Mouse (Mus musculus): ENCODE data around the gene Msi1.
A peak's percentile ranks its signal among the peaks of the same experiment; 100 is the strongest.

Gene Msi1

DNA sequence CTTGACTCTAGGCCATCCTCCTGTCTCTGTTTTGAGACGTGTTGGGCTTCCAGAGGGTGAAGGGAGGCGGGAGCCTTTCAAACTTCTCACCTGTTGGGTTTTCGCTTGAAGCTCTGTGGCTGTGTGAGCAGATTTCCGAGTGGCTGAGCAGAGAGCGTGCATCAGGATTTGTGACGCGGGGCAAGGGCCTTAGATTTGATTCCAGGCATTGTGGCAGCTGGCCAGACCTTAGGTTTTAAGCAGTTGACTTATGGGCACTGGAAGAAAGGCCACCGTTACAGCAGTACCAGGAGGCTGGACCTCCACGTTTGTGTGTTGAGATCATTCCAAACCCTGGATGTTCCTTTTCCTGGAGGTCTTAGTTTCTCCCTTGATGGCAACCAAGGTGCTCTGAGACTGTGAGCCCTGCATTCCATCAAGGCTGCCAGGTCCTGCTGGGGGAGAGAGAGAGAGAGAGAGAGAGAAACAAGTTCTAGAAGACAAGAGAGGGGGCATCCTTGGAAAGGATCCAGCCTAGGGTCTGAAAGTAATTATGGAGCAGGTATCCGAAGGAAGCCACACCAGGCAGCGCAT lies 5.0 kb downstream of the Msi1 start:
- DNase-seq, result no peak

DNA sequence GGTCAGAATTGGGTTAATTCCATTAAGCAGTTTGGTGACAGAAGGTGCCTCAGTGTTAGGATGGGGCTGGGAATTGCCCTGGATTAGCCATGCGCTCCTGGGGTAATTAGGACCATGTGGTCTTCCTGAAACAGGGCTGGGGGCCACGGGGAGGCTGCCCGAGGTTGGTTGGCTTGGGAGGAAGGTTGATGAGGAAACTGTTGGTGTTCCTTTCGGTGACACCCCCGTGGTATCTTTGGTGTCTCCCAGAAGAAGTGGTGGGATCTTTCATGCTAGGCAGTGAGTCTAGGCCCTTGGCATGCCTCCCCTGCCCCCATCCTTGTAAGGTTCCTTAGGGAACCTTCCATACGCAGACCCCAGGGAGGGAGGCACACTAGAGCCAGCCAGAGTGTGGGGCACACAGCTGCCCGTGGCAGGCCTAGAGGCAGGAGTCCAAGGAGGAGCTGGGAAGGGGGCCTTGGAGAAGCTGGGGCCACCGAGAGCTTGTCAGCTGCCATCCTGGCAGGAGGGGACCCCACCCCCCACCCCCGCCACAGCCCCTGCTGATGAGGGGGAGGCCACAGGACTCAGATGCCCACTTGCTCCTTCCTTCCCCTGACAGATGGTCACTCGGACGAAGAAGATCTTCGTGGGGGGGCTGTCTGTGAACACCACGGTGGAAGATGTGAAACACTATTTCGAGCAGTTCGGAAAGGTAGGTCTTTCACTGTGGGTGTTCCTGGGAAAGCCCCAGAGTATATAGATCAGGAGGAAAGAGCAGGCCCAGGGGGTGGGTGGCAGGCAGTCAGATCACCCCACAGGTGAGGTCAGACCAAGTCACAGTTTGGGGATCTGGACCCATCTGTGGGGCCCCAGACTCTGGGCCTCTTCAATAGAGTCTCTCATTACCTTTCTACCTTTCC lies 5.7 kb downstream of the Msi1 start:
- no peak for DNase-seq

DNA sequence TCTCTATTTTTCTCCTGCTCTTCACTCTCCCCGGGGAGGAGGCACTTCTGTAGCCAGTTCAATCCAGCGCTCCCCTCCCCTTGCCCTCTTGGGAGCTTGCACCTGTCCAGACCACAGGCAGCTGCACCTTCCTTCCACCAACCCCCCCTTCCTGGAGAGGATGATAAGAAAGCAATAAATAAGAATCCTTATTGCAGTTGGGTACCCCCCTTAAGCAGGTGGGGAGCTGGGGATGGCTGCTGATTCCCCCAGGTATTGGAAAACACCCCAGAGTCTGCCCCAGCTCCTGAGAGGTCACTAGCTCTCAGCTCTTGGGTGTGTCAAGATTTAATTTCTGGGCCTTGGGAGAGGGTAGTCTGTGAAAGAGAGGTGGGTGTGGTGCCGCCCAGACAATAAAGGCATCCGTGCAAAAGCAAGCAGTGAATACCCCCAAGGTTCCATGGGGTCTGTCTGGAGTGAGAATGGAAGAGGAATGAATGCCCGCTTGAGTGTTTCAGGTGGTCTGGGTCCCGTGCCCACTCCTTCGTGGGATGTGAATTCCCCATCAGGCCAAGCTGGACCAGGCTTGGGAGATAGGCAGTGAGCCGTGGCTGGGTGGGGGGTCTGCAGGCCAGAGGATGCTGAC lies 6.5 kb downstream of the Msi1 start:
- DNase-seq, result no peak

DNA sequence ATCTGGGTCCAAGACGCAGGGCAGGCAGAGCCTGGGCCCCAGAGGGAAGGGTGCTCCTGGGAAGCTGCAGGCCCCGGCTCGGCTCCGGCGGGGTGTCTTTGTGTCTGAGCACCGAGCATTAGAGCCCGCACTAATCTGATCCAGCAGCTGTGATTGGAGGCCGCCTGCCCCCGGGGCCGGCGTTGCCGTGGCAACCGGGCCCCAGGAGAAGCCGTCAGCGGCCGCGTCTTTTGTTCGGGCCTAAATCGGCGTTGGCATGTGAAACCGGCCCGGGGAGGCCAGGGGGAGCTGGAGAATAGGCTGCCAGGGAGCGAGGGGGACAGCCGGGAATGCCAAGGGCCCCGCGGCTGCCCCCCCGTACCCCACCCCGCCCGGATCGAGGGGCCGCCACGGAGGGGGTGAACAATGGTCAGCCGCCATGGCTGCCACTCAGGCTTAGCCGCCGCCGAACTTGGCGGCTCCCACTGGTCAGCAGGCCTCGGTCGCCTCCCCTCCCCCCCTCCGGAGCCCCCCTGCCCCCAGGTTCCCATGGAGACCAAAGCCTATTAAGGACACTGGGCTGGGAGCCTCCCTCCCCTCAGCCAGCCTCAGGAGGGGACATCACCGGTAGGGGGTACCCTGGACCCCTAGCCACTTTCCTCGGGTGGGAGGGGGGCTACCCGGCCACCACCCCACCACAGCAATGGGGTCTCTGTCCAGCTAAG lies 7.2 kb downstream of the Msi1 start:
- no peak for DNase-seq

DNA sequence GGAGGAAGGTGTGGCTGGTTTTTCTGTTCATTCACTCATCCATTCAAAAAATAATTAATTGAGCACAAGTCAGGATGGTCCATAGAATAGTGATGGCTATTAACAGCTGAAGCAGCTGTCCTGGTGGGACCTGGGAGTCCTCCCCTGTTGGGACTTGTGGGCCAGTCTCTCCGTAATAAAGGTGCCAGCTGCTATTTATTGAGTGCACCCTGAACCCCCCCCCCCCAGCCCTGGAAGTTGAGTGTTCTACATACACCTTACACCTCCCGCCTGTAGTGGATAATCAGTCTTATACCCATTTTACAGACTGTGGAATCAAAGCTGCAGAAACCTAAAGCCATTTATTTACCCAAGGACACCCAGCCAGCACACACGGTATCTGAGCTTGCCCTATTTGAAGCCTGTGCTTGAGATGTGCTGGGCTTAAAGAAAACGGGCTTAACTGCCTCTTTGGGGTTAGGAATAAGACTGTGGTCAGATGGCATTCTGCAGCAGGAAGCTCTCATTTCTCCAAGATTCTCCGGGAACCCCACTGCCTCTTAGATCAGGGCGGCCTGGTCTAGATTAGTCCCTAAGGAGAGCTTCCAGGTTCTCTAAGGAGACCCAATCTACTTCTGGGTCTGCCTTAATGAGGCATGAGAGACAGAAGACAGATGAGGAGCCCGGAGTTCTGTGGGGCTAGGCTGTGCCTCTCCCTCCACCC lies 8.0 kb downstream of the Msi1 start:
- no peak for DNase-seq

DNA sequence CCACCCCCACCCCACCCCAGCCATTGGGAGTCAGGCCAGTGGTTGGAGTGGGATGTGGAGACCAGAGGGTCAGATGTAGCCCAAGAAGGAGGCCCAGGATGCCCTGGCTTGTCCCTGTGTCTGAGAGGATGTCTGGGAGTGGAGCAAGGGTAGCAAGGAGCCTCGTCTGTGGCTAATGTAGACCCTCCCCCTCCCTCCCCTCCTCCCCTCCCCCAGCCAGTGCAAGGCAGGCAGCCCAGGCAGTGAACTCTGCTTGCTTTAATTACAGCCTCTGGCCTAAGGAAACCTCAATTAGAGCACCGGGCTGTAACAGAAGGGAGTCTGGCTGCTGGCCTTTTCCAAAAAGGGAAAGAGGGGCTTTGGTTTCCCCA lies 8.5 kb downstream of the Msi1 start:
- no peak for DNase-seq

DNA sequence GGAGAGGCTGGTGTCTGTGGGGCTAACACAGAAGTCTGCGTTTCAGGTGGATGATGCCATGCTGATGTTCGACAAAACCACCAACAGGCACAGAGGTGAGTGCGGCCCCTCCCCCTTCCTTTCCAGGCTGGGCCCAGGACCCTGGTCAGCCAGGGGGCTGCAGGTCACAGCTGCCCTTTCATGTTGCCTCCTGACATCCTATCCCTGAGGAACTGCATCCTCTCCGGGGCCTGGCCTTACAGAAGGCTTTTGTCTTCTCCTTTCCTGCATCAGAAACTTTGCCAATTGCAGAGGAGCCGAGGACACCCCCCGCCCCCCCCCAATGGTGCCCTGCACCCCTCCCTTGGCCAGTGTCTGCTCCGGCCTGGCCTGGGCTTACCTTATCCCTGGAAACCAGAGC lies 9.3 kb downstream of the Msi1 start:
- no peak for DNase-seq

DNA sequence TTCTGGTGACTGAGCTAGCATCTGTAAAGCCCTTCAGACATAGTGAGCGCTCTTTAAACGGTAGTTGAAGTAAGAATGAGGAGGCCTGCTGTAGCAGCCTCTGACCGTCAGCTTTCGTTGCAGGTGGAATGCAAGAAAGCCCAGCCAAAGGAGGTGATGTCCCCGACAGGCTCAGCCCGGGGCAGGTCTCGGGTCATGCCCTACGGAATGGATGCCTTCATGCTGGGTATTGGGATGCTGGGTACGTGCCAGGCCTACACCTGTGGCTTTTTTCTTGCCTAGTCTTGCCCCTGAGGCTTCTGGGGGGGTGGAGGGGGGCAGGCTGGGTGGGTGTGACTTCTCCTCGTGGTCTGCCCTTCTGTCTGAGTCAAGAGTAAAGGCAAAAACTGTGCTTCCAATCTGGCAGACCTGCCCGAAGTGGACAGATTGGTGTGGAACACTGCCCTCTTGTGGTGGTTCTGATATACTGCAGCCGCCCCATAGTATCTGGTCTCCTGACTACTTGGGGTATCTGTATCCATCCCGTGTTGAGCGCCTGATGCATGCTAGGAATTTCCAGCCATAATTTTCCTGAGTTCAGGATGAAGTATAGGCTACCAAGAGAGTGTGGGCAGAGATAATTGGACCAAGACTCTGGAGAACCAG lies 11.9 kb downstream of the Msi1 start:
- peak; percentile 66 for DNase-seq

DNA sequence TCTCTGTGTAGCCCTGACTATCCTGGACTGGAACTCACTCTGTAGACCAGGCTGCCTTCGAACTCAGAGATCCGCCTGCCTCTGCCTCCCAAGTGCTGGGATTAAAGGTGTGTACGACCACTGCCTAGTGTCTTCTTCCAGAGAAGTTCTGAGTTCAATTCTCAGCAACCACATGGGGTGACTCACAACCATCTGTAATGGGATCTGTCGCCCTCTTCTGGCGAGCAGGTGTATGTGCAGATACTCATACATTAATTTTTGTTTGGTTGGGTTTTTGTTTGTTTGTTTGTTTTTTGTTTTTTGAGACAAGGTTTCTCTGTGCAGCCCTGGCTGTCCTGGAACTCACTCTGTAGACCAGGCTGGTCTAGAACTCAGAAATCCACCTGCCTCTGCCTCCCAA lies 13.3 kb downstream of the Msi1 start:
- DNase-seq, result peak; percentile 30

DNA sequence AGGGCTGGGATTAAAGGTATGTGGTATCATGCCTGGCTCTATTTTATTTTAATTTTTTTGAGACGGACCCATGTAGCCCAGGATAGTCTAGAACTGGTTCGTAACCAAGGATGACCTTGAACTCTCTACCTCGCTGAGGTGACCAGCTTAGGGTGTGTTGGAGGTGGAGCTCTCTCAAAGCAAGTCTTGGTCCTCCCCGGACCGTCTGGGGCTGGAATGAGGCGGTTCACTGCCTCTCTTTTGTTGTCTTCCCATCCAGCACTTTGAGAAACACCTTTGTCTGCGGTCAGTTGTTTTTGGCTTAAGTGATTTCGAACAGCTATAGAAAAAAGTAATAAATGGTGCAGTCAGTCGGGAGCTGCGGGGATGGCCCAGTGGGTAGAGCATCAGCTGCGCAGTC lies 14.7 kb downstream of the Msi1 start:
- DNase-seq, result no peak

DNA sequence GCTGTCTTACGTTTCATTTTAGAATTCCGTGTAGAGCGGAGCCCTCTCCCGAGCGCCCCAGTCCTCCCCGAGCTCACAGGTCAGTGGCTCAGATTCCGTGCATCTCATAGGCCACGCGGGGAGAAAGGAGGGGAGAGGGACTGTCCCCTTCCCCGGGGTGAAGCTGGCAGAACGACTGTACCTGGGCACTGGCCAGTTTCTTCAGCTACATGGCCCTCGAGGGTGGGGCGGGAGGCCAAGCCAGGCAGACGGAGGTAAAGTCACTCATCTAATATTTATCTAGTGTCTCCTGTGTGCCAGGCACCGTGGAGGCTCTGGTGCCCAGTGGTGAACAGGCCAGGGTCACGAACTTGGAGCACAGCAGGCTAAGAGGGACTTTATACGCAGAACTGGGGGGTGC lies 17.7 kb downstream of the Msi1 start:
- no peak for DNase-seq

DNA sequence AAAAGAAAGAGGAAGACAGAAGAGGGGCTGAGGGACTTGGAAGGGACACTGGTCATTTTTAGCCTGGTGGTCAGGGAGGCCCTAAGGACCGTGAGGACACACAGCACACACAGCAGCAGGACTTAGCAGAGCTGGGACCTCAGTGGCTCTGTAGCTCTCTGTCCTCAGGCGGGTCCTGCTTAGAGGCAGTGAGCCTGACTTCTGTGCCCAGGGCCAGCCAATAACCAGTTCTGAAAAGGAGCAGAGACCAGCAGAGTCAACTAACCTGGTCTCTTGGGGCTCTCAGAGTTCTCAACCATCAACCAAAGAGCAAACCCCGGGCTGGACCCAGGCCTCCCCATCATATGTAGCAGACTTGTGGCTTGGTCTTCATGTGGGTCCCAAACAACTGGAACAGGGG lies 19.8 kb downstream of the Msi1 start:
- DNase-seq, result no peak

DNA sequence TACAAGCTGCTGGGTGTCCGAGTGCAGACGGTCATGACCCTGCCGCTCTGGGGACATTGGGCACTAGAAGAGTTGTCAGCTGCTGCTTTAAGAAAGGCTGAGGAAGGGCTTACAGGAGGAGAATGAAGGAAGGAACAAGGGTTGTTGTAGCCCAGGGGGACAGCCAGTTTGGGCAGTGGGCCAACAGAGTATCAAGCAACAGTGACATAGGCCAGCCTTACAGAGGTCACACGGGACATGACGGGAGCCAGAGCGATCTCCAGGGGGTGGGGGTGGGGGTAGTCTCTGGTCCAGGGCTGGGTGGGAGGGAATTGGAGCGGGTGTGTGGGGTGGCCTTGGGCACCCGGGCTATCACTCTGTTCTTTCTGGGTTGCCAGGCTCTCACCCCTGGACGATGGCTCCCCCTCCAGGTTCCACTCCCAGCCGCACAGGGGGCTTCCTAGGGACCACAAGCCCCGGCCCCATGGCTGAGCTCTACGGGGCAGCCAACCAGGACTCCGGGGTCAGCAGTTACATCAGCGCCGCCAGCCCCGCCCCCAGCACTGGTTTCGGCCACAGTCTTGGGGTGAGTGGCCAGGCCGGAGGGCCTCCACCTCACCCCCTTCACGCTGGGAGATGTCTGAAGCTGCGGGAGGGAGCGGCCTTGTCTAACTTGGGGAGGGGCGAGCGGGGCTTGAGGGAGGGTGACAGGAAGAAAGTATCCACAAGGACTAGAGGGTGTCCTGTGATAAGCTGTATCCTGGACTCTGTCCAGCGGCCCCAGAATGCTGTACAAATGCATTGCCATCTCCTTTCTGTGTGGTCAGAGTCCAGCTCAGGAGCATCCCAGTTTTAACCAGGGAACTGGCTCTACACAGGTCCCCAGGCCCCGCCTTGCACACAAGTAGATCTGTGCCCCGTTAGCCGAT lies 21.3 kb downstream of the Msi1 start:
- no peak for DNase-seq

DNA sequence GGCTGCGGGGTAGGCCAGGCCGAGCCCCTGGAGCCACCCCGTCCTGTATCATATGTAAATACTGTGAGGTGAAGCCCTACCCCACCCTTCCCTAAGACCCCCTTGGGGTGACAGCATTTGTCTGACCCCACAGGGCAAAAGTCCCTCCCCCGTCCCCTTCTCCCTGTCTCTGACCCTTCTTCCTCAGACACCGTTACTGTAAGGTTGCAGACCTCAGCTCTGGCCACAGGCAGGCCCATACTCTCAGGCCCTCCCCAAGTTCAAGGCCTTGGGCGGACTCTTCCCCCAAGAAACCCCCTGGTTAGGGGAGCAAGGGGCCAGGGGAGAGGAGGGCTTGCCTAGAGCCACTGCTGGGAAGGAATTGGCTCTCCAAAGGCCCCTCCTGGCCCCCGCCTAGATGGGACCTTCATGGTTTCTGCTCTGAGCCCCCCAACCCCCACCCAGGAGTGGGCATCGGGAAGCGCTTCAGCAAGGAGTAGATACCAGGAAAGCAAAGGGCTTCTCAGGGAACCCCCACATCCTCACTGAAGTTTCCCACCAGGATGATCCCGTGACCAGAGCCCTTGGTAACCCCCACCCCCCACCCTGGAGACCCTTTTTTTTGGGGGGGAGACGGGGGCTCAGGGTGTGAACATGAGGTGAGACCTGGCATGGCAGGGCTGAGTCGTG lies 25.2 kb downstream of the Msi1 start:
- DNase-seq, result no peak

DNA sequence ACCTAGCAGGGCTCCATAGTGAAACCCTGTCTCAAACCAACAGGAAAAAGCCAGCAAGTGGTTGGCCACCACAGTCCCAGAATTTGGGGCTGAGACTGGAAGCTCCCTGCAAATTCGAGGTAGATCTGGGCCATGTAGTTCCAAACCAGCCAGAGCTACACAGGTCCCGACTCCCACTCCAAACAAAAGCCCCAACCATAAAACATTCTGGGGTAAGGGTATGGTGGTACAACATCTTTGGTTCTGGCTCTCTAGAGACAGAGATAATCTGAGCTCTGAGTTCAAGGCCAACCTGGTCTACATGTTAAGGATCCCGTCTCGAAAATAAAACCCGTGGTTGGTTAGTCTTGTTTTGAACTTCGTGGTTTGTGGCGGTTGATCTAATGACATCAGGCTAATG lies 26.4 kb downstream of the Msi1 start:
- no peak for DNase-seq

DNA sequence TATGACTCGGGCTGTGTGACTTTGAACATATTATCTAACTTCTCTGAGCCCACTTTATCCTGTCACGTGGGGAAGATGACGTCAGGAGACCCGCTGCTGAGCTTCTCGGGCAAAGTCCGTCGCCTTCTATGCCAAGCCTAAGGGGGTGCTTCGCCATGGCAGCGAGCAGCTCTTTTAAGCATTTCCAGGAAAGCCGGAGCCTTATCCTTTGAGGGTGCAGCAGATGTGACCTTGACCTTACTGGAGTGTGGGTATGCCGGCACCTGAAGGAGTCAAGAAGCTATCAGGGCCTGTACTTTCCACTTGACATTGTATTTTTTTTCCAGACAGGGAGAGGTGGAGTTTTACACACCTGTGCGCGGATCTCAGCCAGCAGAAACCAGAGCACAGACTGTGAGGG lies 29.5 kb downstream of the Msi1 start:
- DNase-seq, result no peak

DNA sequence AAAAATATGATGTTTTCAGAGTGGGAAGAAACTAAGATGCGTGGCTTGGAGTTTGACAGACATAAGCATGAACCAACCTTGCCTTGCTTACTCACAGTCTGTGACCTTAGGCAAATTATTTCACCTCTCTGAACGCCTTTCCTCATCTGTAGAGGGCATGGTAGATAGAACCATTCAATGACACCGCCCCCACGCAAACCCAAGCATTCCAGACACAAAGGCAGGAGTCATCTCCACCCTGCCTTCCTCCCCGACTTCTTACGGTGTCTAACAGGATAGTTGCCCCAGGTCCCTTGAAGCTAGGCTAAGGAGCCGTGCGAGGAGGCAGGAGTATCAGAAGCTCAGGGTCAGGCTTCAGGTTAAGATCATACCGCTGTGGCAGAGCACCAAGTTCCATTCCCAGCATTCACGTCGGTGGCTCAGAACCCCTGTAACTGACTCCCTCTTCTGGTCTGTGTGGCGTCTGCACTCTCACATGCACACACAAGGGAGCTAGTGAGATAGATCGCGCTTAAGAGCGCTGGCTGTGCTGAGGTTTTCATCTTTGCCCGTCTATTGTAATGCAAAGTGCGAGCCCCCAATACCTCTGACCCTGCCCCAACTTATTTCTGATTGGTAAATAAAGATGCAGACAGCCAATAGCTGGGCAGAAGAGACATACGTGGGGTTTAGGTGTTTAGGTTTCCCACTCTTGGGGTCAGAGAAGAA lies 35.2 kb downstream of the Msi1 start:
- DNase-seq, result no peak

DNA sequence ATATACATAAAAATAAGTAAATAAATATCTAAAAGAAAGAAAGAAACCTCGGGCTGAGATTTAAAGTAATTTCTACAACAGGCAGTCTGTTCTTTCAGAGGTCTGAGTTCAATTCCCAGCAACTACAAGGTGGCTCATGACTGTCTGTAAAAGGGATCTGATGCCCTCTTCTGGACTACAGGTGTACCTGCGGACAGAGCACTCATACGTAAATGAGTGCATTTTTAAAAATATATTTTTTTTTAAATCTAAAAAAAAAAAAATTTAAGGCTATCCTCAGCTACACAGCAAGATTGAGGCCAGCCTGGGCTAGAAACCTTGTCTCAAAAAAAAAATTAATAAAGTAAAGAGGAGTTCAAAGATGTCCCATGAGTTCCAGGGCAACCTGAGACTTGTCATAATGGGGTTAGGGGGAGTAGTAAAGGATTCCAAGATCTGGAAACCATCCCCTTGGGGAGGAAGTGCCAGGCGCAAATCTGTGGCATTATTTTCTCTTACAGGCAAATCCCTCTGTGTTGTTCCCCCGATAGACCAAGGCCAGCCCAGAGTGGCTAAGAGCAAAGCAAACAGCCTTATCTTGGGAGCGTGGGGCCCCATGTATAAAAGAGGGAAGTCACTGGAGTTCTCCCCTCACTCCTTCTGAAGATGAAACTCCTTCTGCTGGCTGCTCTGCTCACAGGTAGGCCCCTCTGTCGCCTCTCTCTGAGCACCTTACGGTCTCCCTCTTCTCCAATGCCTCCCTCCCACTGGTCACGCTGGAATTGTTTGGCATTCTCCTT lies 36.4 kb downstream of the Msi1 start, which contains the start of gene Pla2g1b:
Gene Pla2g1b, plus strand, starts transcription at position 621 of the 779 bp plus-strand sequence.
- no peak for DNase-seq

DNA sequence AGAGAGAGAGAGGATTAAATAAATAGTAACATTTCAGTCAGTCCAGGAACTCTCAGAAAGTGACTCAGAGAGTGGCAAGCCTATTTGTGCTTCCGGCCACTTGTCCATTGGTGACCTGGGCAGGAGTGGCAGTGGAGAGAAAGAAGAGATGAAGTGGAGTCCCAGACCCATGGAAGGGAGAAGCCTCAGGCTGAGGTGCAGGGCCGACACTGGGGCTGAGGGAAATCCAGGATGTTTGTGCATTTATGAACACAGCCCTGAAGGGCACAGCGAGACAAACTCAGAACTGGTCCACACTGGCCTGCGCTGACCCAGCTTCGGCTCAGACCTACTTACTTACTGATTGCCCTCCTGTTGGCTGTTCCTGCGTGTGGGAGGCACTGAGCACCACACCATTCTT lies 40.4 kb downstream of the Msi1 start:
- DNase-seq, result no peak
